Mouse (Mus musculus) thymus, adult 2 months (tissue): ENCODE results near the gene Btf3l4.

Source experiments
- CTCF ChIP-seq: fragments of 200-500 bp; IDR thresholded peaks from 2 replicates; pipeline ENCODE4 v1.5.1; 2012; ENCODE audit warnings: mild to moderate bottlenecking, control low read depth, low read length, moderate library complexity, borderline replicate concordance; ENCODE audit not compliant: control insufficient read depth, poor library complexity, insufficient read depth; ENCODE audit errors: extremely low read depth
- POLR2A ChIP-seq: fragments of 200-500 bp; IDR thresholded peaks from 2 replicates; pipeline ENCODE4 v1.6.1; 2012; ENCODE audit warnings: mild to moderate bottlenecking, low read length, control low read depth, moderate library complexity; ENCODE audit not compliant: control insufficient read depth, poor library complexity, insufficient read depth; ENCODE audit errors: extremely low read depth

DNA sequence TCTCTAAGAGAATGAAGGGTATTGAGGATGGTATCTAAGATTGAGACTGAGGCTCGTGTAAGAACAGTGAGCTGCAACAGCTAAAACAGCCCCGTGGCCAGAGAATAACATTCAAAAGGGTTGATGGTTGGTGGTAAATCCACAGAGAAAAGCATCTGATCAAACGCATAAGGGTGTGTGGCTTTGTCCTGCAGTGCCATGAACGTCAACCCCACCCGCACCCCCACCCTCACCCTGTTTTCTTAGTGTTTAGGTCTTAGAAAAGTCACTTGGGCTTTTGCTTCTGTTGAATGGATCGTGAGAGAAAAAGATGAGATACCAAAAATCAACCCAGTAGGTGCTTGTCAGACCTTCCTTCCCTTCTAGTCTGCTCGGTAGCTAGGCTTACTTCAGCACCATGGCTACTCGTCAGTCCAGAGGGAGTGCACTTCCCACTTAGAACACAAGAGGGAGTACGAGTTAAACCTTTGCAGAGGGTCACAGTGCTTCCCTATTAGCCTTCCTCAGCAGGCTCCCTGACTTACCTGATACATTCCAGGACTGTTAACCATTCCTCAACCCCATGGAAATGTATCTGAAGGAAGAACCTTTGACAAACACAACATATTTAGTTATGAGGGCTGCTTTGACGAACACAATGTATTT lies 36.4 kb upstream of the Btf3l4 start:
- TF ChIP-seq POLR2A (no peak), CTCF (no peak)
